Mouse (Mus musculus) ES-E14 (cell line): ENCODE measurements around the gene Ppbp.

ENCODE experiments used
- CHD2 ChIP-seq: IDR thresholded peaks from 2 replicates; pipeline ENCODE4 v1.6.1; 2014; ENCODE audit warnings: mild to moderate bottlenecking, low read depth, low read length, inconsistent platforms
- HCFC1 ChIP-seq: IDR thresholded peaks from 2 replicates; pipeline ENCODE4 v1.6.1; 2012; ENCODE audit warnings: low read length, inconsistent platforms, borderline replicate concordance; ENCODE audit not compliant: insufficient read depth
- MAFK ChIP-seq: IDR thresholded peaks from 2 replicates; pipeline ENCODE4 v1.6.1; 2014; ENCODE audit warnings: mild to moderate bottlenecking, low read depth, low read length, inconsistent platforms; ENCODE audit not compliant: insufficient read depth
- ZC3H11A ChIP-seq: IDR thresholded peaks from 2 replicates; pipeline ENCODE4 v1.6.1; 2012; ENCODE audit warnings: low read depth, mild to moderate bottlenecking, inconsistent platforms, low read length, borderline replicate concordance
- ZNF384 ChIP-seq: IDR thresholded peaks from 2 replicates; pipeline ENCODE4 v1.6.1; 2012; ENCODE audit warnings: low read depth, low read length, inconsistent platforms

- no peak for TF ChIP-seq HCFC1
- TF ChIP-seq MAFK, result no peak
- TF ChIP-seq ZC3H11A, result no peak
- no peak for TF ChIP-seq CHD2
- no peak for TF ChIP-seq ZNF384
These were observed 21.2 kb downstream of the Ppbp start for GRCm38 (mm10) chr5:90789306-90790073.
